Mouse (Mus musculus) adrenal gland, adult 2 months (tissue): ENCODE measurements at regions not wholly inside any gene's neighbourhood (a gene's known extent, or its start where the extent isn't known, plus 50 kb on each side); places are given as distances from the start of the nearest gene placed in this dataset.

Experiments used
- DNase-seq: peaks from one replicate; pipeline ENCODE4 v3.0.0; 2021

DNA sequence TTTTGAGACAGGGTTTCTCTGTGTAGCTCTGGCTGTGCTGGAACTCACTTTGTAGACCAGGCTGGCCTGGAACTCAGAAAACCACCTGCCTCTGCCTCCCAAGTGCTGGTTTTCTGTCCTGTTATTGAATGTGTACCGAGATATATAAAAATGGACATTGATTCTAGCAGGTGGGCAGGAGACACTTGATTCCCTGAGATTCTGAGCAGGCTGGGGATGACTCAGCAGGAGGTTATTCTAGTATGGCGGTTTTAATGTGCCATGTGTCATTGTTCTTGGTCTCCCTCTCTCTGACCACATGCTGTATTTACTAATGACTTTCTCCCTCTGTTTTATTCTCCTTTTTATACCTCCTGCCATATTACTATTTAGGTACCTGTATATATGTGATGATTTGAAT, 517.2 kb upstream of the Pkn2 start:
- DNase-seq, result no peak

DNA sequence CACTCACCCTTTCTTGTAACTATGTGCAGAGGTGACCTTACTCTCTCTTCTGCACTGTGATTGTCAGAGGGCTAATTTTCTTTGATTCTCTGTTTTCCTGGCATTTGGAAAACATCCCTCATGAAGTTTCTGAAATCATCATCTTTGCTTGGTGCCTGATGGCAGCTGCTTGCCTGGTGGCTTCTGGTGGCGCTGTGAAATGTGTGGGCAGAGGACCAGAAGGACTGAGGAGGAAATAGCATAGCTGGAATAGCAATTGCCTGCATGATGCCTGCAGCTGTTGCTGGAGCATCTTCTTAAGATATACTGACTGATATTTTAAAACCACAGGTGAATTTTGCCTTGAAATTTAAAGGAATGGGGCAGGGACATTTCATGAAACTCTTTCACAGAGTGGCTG, 502.6 kb upstream of the Pkn2 start:
- no peak for DNase-seq

DNA sequence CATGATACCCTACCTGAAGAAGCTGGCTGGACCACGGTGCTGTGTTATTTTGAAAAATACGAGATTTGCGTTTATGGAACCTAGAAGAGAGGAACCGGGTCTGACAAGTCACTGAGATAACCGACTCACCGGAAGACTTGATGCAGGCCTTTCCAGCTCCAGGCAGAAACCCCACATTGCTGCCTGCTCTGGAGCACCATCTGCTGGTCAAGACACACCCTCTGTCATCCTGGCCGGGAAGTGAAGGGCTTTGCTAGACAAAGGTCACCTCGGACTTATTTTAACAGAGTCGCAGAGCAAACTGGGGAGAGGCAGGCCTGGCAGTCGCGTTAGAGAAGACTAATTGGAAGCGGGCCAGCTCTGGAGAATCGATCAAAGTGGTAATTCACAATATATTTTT, 497.4 kb upstream of the Pkn2 start:
- peak; percentile 72 for DNase-seq

DNA sequence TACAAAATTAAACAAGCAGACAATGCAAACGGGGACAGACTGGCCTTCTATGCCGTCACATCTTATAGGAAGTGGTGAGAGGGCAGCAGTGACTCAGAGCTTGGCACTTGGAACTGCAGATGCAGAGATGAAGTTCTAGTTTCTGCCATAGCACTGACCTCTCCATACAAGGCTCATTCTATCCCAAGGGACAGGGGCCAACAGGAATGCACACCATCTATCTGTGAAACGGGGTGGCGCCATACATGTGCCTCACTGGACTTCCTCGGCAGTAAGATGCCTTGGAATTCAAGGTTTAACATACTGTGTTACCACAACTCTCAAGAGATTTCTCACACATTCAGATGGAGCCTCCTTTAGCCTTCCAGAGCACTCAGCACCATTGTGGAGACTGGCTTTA, 495.6 kb upstream of the Pkn2 start:
- no peak for DNase-seq

DNA sequence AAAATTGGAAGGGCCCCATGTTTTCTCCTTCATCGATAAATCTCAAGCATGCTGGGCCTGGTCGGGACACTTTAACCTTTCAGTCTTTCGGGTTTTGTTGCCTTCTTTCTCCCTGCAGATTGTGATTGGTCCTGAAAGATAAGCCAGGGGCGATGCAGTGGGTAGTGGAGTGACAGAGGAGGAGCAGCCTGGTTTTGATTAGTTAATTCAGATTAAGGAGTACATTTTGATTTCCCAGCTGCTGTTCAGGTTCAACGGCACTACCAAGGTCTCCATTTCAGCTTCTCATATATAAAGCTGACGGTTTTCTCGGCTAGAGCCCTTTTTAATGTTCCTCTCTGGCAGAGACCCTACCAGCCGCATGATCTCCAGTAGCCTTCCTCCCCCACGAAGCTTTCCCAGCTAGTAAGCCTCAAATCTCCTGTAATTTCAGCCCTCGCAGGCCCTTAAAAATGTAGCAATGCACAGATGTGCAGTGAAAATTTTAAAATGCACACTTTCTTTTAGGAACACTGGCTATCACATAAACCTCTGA, 493.8 kb upstream of the Pkn2 start:
- no peak for DNase-seq

DNA sequence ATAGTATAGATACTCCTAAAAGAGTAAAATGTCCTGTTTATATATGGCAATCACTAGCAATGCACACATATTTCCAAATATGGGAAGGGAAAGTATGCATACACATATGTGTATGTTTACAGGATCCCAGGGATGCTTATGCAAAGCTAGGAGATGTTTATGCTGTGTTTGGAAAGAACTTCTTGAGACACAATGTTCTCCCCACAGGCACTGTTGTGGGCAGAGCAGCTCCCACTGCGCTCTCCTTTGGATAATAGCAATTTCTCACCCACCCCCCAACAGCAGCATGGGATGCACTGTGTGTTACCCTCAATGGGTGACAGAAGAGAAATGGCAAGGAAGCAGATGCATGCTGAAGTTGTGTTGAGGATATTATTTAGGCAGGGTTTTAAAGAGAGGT, 491.7 kb upstream of the Pkn2 start:
- no peak for DNase-seq

DNA sequence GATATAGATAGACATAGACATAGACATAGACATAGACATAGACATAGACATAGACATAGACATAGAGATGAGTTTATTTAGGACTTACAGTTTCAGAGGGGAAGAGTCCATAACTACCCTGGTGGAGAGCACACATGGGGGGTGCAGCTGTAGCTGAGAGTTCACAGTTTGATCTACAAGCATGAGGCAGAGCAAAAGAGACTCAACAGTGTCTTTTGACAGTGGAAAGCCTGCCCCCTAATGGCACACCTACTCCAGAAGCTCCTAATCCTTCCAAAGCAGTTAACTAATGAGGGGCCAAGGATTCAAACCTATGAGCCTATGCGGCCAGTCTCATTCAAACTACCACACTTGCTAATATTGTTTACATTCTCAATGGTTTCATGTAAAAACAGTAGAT, 487.2 kb upstream of the Pkn2 start:
- DNase-seq, result no peak

DNA sequence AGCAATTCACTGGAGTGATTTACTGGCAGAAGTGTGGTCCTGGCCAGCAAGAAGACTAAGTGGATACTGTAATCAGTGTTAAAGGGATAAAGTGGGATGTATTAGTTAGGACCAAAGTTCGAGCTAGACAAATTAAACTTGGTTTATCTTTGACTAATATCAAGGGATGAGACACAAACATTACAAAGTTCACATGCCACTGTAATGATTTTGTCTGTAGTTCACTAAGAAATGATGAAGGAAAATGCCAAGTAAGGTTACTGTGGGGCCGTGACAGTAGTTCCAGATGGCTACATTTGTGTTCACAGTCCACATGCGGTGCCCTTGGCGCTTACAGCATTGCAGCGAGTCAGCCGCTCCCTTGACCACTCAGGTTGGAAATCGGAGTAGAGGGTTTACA, 458.2 kb upstream of the Pkn2 start:
- DNase-seq, result no peak

DNA sequence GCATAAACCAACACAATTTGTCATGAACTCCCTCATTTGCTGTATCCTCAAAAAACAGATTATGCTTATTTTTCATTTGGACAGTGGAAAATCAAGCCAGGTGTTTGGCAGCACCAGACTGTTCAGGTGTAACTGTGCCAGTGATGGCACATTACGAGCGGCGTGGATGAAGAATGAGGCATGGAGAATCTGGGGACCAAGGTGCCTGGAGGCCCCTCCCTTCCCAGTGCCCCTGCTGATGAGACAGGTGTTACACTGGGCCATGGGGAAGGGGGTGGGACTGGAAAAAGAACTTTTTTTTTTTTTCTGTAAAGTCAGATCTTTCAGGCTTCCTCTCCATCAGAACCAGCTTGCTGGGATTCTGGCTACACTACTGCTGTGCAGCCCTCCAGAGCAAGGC, 451.5 kb upstream of the Pkn2 start:
- DNase-seq, result no peak

DNA sequence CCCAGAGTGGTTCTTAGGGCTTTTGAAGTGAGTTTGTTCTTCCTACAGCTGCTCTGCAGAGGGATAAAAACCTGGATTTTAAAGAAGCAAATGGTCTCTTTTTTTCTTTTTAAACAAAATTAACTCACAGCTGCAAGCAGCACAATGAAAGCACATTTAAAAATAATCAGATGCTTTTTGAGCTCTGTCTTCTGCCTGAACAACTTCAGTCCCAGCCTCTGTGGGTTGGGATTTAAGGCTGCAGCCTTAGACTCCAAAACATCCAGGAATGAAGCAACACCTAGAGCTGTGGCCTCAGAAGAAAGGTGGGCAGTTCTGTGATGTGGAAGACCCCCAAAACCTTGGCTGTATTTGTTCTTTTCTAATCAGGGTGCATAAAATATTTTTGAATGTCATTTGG, 446.7 kb upstream of the Pkn2 start:
- DNase-seq, result no peak

DNA sequence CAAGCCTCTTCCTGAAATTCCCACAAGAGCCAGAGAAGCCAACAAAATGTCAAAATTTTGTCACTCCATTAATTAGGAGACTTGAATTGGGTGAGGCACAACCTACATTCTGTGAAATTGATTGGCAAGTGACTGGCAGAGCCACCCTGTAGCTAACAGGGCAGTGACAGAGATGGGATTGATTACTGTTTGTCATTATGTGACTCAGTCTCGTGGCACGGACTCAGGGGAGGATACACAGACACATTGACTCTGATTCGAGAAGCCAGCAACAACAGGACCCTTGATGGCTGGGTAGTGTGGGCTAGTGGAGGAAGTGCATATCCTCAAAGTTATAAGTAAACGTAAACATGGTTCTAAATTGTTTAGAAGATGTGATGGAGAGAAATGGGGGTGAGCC, 445.8 kb upstream of the Pkn2 start:
- no peak for DNase-seq

DNA sequence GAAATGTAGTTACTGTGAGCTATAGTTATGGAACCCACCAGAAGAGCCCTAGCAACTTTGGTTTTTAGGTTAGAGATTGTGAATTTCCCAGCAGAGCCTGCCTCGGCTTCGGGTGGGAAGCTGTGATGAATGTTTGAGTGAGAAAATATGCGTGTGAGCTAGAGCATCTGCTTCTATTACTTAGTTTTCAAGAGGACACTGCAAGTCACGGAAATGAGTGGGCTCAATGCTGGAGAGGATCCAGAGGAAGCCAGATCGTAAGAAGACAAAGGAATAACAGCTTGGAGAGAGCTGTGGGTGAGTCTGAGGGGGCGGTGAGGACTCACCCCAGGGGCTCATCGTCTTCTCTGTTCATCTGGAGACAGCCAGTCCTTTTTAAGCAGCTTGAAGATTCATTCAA, 434.7 kb upstream of the Pkn2 start:
- DNase-seq, result no peak

DNA sequence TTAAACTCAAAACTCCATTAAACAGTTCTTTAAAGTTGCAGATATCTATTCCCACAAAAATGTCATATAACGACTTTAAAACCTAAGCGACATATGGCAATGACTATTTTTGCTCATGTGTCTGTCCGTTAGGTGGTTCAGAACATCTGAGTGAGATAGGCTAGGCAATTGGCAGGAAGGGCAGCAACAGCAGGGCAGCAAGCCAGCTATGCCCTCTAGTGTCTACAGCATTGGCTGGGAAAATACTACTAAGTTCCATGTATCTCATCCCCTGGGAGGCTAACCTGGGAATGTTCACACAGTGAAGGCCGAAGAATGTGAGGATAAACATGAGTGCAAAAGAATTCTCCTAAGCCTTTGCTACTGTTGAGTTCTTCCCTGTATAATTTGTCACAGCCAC, 410.0 kb upstream of the Pkn2 start:
- no peak for DNase-seq

DNA sequence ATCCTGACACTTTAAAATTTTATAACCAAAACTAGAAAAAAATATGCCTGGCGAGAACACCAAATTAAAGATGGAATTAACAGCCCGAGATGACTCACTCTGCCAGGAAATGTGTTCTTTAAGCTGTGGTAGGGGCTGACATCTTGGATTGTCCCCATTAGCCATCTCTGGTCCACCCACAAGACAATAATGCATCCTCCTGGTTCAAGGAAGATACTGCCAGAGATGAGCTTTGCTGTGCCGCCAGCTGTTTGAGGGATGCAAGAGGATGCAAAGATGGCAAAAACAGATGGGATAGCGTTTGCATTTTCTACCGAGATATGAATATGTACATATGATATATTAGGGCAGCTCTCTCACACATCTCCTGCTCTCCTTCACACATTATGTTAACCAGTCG, 382.3 kb upstream of the Pkn2 start:
- DNase-seq, result no peak

DNA sequence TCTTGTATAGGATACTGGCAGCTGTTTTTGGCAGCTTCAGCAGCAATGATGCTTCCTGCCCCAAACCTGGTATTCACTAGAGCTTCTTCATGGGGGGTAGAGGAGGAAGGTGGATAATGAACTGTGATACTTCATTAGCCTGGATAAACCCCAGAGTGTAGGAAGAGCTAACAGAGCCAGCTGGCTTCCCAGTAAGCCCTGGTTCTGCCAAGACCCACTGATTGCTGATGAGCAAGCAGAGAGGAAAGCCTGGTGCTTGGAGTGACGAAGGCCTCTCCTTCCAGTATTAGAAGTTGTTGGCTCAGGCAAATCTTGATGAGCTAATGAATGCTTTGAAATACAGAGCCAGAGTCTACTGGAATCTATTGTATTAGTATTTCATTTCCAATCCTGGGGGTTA, 370.8 kb upstream of the Pkn2 start:
- DNase-seq, result no peak

DNA sequence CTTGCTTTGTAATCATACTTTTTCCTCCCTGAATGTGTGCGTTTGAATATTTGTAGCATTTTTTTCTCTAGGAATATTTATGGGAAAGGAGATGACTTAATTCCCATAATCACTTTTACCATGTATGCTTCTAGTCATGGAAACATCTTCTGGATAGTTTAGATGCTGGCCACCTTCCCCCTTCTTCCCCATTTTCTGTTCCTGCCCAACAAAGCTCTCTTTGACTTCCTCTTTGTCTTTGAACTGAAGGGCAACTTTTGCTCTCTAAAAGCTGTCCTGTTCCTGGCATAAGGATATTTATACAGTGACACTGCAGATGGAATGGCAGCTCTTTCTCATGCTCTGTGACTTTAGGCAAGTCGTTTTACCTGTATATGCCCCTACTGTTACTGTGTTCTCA, 370.2 kb upstream of the Pkn2 start:
- no peak for DNase-seq

DNA sequence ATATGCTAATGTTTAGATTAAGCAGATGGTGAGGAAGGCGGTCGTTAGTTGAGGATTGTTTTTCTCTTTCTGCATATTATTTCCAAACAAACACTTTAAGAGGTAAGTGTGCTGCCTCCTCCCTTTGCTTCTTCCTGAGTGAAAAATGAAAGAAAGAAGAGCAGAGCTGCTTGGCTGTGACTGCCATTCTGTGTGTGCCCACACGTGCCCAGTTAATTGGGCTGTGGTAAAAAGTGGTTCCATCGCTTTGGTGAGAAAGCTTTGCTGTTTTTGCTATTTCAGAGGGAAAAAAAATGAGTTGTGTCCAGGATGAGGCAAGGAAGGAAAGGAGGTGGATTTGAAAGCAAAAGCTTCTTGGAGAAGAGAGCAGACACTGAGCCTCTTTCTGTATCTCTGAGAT, 360.9 kb upstream of the Pkn2 start:
- no peak for DNase-seq

DNA sequence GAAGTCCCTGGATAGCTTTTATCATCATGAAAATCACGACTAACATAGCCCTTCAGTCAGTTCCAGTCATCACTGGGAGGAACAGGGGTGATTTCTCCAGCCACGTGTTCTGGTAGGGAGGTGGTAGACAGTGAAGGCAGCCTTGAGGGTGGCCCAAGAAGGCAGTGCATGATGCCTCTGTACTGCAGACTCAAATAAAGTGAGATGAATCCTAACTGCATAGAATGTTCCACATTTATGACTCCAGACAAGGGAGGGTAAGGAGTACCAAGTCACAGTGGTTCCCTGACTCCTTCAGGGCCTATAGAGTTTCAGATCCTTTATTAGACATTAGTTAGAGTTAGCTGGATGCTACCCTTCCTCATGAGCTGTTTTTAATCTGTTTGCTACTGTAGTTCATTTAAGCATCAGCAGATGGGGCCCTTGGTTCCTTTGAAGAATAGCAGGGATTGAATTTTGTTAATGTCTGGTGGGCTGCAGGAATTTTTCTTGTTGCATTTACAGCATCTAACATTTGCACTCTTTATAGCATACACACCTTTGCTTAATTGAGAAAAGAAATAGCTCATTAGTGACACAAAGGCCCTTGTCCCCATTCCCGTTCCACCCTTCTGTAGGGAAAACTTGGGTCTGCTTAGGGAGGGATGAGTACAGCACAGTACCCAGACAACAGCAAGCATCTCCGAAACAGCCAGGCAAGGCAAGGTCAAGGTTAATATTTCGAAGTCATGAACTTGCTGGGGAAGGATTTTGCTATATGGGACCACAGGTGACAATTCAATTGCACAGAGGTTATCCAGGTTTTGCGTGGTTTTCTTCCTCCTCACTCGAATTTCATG, 359.0 kb upstream of the Pkn2 start:
- DNase-seq, result no peak

DNA sequence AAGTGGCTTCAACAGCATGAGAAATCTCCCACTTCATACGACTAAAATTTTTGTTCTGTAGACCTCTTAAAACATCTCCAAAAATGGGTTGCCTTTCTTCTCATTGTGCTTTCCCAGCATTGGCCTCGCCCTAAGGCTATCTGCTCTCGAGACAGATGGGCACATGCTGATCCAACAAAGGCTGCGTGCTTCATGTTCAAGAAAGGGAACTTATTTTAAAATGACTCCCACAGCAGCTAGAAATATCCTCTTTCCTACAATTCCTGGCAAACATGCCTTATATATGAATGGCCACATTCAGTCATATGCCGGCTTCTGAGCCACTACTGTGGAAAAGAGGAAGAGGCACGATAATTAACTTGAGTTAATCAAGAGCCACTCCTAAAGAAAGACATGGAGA, 356.7 kb upstream of the Pkn2 start:
- no peak for DNase-seq

DNA sequence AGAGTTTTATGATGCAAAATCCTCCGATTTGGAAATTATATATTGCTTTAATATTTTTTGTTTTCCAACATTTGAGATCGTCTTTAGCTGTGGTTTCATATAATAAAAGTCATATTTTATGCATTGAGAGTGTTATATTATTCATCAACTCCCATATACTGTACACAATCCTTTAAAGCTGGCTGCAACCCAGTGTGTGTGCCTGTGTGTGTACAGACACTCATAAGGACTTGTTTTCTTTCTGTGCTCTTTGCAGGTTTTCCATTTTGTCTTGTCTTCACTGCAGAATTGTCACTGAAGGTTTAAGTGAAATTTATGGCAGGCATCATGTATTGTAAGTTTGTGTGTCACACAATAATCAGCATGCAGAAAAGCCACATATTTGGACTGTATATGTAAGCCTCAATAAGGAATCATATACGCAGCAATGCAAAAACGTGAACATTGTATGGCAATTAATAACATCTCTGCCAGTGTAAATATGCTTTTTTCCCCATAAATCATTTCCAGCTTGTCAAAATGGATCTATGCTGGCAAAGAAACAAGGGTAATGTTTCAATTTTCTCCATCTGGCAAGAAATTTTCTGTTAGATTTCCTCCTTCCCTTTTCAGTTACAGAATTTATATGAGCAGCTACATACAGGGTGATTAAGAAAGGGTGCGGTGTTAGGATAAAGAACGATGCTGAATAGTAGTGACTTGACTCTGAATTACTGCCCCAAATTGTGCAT, 342.4 kb upstream of the Pkn2 start:
- no peak for DNase-seq

DNA sequence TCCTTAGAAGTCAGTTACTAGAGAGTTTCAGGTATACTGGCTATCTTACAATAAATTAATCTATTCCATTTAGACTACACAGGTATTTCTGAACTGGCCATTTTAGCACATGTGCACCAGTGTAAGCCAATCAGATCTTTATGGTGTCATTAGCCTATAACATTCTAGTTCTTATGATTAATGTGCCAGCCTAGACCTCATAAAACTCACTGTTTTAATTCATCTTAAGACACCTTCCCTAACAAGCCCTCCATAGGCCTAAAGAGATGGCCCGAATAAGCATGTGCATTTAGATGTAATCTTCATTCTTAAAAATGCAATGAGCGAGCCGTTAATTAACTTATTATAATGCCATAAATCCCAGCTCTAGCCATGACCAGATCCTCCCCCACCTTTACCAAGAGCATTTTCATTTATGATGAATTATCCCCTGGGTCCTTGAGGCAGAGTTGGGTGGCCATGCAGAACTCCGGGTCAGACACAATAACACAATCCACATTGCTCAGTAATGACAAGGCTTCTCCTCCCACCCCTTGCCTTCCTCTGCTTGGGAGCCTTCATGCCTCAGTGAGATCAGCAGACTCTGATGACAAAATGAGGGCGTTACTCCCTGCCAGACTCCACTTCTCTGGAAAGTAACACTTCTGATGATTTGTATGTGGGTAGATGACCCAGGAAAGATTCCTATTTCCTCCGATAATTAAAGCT, 311.6 kb upstream of the Pkn2 start:
- no peak for DNase-seq

DNA sequence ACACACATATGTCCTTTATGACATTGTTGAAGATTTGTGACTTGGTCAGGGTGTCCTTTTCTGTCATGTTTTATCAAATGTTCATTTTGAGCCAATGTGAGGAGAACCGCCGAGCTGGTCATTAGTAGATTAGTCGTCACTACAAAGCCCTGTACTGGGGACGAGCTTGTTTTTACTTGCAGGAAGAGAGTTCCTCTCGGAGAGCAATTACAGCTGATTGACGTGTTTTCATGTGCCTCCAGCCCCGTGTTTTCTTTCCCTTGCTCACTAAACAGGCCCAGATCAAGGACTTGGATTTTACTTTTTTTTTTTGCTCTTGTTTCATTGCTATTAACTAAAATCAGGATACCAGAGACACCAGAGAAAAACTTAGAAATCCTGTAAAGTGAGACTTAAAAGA, 307.1 kb upstream of the Pkn2 start:
- no peak for DNase-seq

DNA sequence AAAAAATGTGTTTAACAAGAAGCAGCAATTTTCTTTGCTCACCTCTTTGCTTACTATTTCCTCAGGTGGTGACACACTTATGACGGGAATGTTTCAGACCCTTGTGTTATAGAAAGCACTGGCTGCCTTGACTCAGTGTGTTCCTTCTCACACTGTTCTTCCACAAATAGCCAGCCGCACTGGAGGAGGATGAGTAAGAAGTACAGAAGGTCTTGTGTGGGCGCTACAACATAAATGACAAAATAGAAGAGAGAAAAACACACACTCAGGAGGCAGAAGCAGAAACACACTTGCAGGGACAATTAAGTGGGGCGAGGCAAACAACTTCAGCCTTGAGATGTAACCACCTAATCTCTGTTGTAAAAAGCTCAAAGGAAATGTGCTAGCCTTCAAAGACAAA, 292.2 kb upstream of the Pkn2 start:
- DNase-seq, result no peak
